In the genomic region with DNA sequence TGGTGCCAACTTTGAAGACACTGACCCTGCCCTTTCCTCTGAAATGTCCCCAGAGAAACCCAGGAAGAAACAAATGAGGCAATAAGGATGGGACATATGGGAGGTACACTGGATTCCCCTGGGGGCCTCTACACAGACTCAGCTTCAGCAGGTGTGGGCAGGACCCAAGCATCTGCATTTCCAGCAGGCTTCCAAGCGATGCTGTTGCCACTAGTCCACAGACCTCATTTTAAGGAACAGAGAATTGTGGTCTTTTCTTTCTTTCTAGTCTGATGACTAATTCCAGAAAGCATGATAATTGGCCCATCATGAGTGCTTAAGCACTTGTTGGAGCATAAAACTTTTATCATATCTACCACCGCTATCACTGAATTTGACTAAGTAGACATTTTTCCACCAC, we compare ENCODE assay signal across 16 mouse cellular contexts.
"Had no signal": no experiment of that assay in that cellular context is flagged by ENCODE, and none has a peak within 500 bp of the region (broad histone marks: within the 10 kb centered on the region; RNA-seq: fewer than 3 reads in every experiment).

No protein-coding gene starts in this region.

- H3K4me2 ChIP-seq: neural tube, embryonic 13.5 days; neural tube, embryonic 15.5 days; stomach, embryonic 15.5 days had no signal

- H3K4me1 ChIP-seq: neural tube, embryonic 13.5 days; stomach, embryonic 15.5 days had no signal

- DNase-seq: retina, postnatal 1 day; right cerebral cortex, adult 18-20 months; right cerebral cortex, postnatal 14 days; right cerebral cortex, postnatal 25 days; right cerebral cortex, postnatal 4 days; spleen, adult 18-20 months; thymus, adult 18-20 months; thymus, adult 2 months; thymus, postnatal 14 days; thymus, postnatal 25 days; thymus, postnatal 36 days; thymus, postnatal 4 days had no signal

- H3K27ac ChIP-seq: neural tube, embryonic 13.5 days; neural tube, embryonic 15.5 days; stomach, embryonic 15.5 days; stomach, postnatal 0 days had no signal

- H3K9me3 ChIP-seq: neural tube, embryonic 13.5 days; neural tube, embryonic 15.5 days; stomach, embryonic 15.5 days had no signal

- H3K36me3 ChIP-seq: neural tube, embryonic 13.5 days; neural tube, embryonic 15.5 days; stomach, embryonic 15.5 days had no signal

- H3K27me3 ChIP-seq: neural tube, embryonic 13.5 days; neural tube, embryonic 15.5 days; stomach, embryonic 15.5 days had no signal

- H3K4me3 ChIP-seq: neural tube, embryonic 13.5 days; neural tube, embryonic 15.5 days; stomach, embryonic 15.5 days had no signal

- H3K9ac ChIP-seq: neural tube, embryonic 13.5 days; neural tube, embryonic 15.5 days; stomach, embryonic 15.5 days had no signal
